Mouse (Mus musculus): Measurements from ENCODE around the gene C3.

DNA sequence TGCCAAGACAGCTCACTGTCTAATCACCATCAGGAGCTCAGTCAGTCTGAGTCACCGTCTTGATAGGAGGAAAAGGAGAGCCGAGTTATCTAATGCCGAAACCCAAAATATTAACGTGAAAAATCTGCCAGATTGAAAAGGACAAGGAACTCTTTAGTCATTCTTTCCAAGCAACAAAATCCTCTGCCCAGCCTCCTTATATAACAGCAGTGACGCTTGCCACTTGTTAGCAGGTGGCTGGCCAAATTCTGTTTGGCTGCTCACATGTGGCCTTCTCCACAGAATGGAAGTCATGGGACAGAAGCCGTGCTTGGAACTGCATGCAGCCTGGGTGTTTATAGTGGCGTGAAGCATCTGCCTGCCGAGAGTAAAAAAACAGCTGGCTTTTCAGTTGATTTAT, 31.8 kb upstream of the C3 start:
- no peak for TF ChIP-seq POLR2A (IDR thresholded peaks at IDR 0.05; ENCODE audit: low read depth, low read length)
- TF ChIP-seq CTCF (conservative IDR thresholded peaks at IDR 0.05; ENCODE audit: insufficient read depth, insufficient read length, low read depth, low read length) = no peak
